In the genomic region with DNA sequence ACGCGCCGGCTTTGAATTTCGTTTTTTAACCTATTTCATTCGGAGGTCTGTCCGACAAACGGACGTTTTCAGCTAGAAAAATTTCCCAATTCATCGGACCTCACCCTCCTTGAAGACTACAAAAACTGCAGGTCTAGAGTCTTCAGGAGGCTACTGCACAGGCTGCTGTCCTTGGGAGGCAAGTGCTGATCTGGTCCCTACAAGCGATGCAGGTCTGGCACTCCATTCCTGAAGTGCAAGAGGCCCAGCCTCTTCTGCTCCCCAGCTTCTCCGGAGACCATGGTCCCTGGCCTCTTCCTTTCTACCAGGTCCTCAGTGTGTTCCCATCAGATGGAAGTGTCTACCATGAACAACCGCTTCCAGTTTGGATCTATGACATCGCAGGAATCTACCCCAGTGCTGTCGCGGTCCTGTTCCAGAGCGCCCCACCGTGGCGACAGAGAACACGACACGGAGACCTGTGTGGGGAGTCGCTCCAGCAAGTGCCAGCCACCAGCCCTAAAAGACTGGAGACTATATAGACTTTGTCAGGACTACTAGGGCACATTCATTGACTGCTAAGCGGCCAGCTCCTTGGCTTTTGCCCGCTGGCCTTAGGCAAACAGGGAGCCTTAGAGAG, we compare ENCODE assay signal across 9 mouse cellular contexts. TPM values are rescaled to one million over a fixed set of nuclear protein-coding genes. Genes with fewer than 3 reads are reported as not detected.
A peak's percentile ranks its signal among the peaks of the same experiment; 100 is the strongest.
DNase-seq lines count a peak whose midpoint lies in the region; ATAC-seq lines count a peak whose summit lies in the region.
"Not testable (repeated sequence)": the region's sequence is repeated elsewhere in the genome, so short reads cannot be mapped to it uniquely, and the experiment has no call there.
"Had no signal": no experiment of that assay in that cellular context is flagged by ENCODE, and none has a peak within 500 bp of the region (broad histone marks: within the 10 kb centered on the region; RNA-seq: fewer than 3 reads in every experiment).

No protein-coding gene starts in this region.

- not testable (repeated sequence) for ATAC-seq in limb, embryonic 11.5 days (ENCODE audit: insufficient number of reproducible peaks, low FRiP score, low TSS enrichment, low read depth)
- ATAC-seq in midbrain, embryonic 11.5 days (ENCODE audit: low FRiP score): peak; percentile 53; the same call in 1 of the 2 replicates

- H3K27me3 ChIP-seq in limb, embryonic 11.5 days (ENCODE audit: control insufficient read depth, insufficient read depth, low read length); midbrain, embryonic 11.5 days (ENCODE audit: control insufficient read depth, insufficient read depth, low read length): not testable (repeated sequence)

- H3K4me1 ChIP-seq in limb, embryonic 11.5 days (ENCODE audit: control insufficient read depth, insufficient read depth, low read length); midbrain, embryonic 11.5 days (ENCODE audit: control insufficient read depth, insufficient read depth, low read length): not testable (repeated sequence)

- 7% methylated on average over 14 of the region's 23 CpGs for WGBS in limb, embryonic 11.5 days
- WGBS in midbrain, embryonic 11.5 days: 4% methylated on average over 14 of the region's 23 CpGs

- H3K4me2 ChIP-seq in limb, embryonic 11.5 days (ENCODE audit: low read depth, severe bottlenecking); midbrain, embryonic 11.5 days: not testable (repeated sequence)

- intact Hi-C loops in heart, postnatal 10 days (cut with DNase I): not testable (repeated sequence)

- H3K27ac ChIP-seq in limb, embryonic 11.5 days (replicated peaks; ENCODE audit: low read depth, low read length); midbrain, embryonic 11.5 days (ENCODE audit: low read depth, low read length): not testable (repeated sequence)

- H3K36me3 ChIP-seq in limb, embryonic 11.5 days (ENCODE audit: control insufficient read depth, insufficient read depth, low read length); midbrain, embryonic 11.5 days (ENCODE audit: control insufficient read depth, insufficient read depth, low read length): not testable (repeated sequence)

- H3K9ac ChIP-seq in limb, embryonic 11.5 days (ENCODE audit: low read length); midbrain, embryonic 11.5 days (ENCODE audit: low read length): not testable (repeated sequence)

- not testable (repeated sequence) for H3K9me3 ChIP-seq in limb, embryonic 11.5 days (ENCODE audit: control insufficient read depth, low read length); midbrain, embryonic 11.5 days (ENCODE audit: control insufficient read depth, low read length)

- peak; percentile 6 to 35 for DNase-seq in CD8-positive naive resting alpha-beta T cell, adult 2 months (ENCODE audit: low read depth in 2 of 2, low spot score in 2 of 2)
- peak; percentile 46 for DNase-seq in brain, adult 2 months (ENCODE audit: low read depth, low spot score)
- DNase-seq in embryo, embryonic 9.5 days (ENCODE audit: extremely low spot score): peak; percentile 52
- peak; percentile 13 to 23 for DNase-seq in heart, postnatal 10 days
- DNase-seq in kidney, adult 9 months: peak; percentile 15
- DNase-seq in limb, embryonic 11.5 days (ENCODE audit: low spot score): peak; percentile 52
- DNase-seq in midbrain, embryonic 11.5 days (ENCODE audit: low spot score, missing footprints): peak; percentile 90
- peak; percentile 28 for DNase-seq in right cerebral cortex, postnatal 14 days

- not testable (repeated sequence) for H3K4me3 ChIP-seq in limb, embryonic 11.5 days (ENCODE audit: low read depth, low read length); midbrain, embryonic 11.5 days (ENCODE audit: low read depth, low read length)

RNA-seq across cellular contexts. Expression of a gene that starts 2.0 kb away (rescaled TPM):
- not detected for total RNA-seq in heart, postnatal 10 days (2021)
- not detected in 2 replicates for polyA plus RNA-seq in limb, embryonic 11.5 days (2014; fragmentation: Nextera tagmentation; extraction: Ambion mirVana)
- polyA plus RNA-seq in midbrain, embryonic 11.5 days (2014; fragmentation: Nextera tagmentation; extraction: Ambion mirVana): not detected in 2 replicates
- polyA plus RNA-seq: embryonic facial prominence, embryonic 14.5 days had no signal

RNA-seq across cellular contexts. Expression of a gene that starts 7.8 kb away (rescaled TPM):
- total RNA-seq in heart, postnatal 10 days (2021): not detected
- polyA plus RNA-seq in limb, embryonic 11.5 days (2014; fragmentation: Nextera tagmentation; extraction: Ambion mirVana): not detected in 2 replicates
- not detected in 2 replicates for polyA plus RNA-seq in midbrain, embryonic 11.5 days (2014; fragmentation: Nextera tagmentation; extraction: Ambion mirVana)
- polyA plus RNA-seq: embryonic facial prominence, embryonic 14.5 days had no signal

RNA-seq across cellular contexts. Expression of a gene that starts 47.1 kb away (rescaled TPM):
- total RNA-seq in heart, postnatal 10 days (2021): 10 to 100 TPM; 26.1 to 26.5 TPM
- polyA plus RNA-seq in limb, embryonic 11.5 days (2014; fragmentation: Nextera tagmentation; extraction: Ambion mirVana): 44.4 and 47.9 TPM in 2 replicates
- polyA plus RNA-seq in midbrain, embryonic 11.5 days (2014; fragmentation: Nextera tagmentation; extraction: Ambion mirVana): 44.2 and 49.4 TPM in 2 replicates

RNA-seq across cellular contexts. Expression of a gene that starts 56.8 kb away (rescaled TPM):
- not detected for total RNA-seq in heart, postnatal 10 days (2021)
- not detected in 2 replicates for polyA plus RNA-seq in limb, embryonic 11.5 days (2014; fragmentation: Nextera tagmentation; extraction: Ambion mirVana)
- polyA plus RNA-seq in midbrain, embryonic 11.5 days (2014; fragmentation: Nextera tagmentation; extraction: Ambion mirVana): not detected in 2 replicates
- polyA plus RNA-seq: embryonic facial prominence, embryonic 14.5 days had no signal

Comparison
In these comparisons a context has a peak if more than half of its experiments do, and no peak if none do; other contexts are left out.
1. DNase-seq: peak in every context shown above with its lines; median percentile 90 in midbrain, embryonic 11.5 days; 52 in embryo, embryonic 9.5 days; 52 in limb, embryonic 11.5 days; 46 in brain, adult 2 months; 28 in right cerebral cortex, postnatal 14 days; 20 in CD8-positive naive resting alpha-beta T cell, adult 2 months; 18 in heart, postnatal 10 days; 15 in kidney, adult 9 months.